Mouse (Mus musculus) myocyte (in vitro differentiated cells): Measurements from ENCODE around the gene Kidins220. TPM values are rescaled to one million over a fixed set of nuclear protein-coding genes. Genes with fewer than 3 reads are reported as not detected.

ENCODE experiments used
- H3K27me3 ChIP-seq: one replicate; pipeline ENCODE4 v1.6.1; 2011; ENCODE audit not compliant: control insufficient read depth, insufficient read depth, insufficient read length
- H3K36me3 ChIP-seq: one replicate; pipeline ENCODE4 v1.6.1; 2011; ENCODE audit not compliant: control insufficient read depth, insufficient read depth
- H3K4me2 ChIP-seq: one replicate; pipeline ENCODE4 v1.6.1; 2011; ENCODE audit warnings: low read depth, control low read depth
- H3K4me3 ChIP-seq: one replicate; pipeline ENCODE4 v1.5.1; 2011; ENCODE audit warnings: mild to moderate bottlenecking, control low read depth, moderate library complexity
- H3K79me2 ChIP-seq: one replicate; pipeline ENCODE4 v1.6.1; 2011; ENCODE audit not compliant: control insufficient read depth, insufficient read depth
- H3ac ChIP-seq: one replicate; pipeline ENCODE4 v1.6.1; 2011; ENCODE audit not compliant: control insufficient read depth, insufficient read length
- CEBPB ChIP-seq: IDR thresholded peaks from 2 replicates; pipeline ENCODE4 v1.6.1; 2011; ENCODE audit warnings: mild to moderate bottlenecking, moderate library complexity; ENCODE audit not compliant: poor library complexity, insufficient read depth, severe bottlenecking
- E2F4 ChIP-seq: IDR thresholded peaks from one replicate; pipeline ENCODE4 v1.6.1; 2011; ENCODE audit warnings: mild to moderate bottlenecking, control low read depth, moderate library complexity; ENCODE audit not compliant: insufficient read depth
- MAX ChIP-seq: IDR thresholded peaks from one replicate; pipeline ENCODE4 v1.6.1; 2011; ENCODE audit warnings: low read depth, mild to moderate bottlenecking, control low read depth
- MYOD1 ChIP-seq, 3 experiments: IDR thresholded peaks; one replicate each; pipeline ENCODE4 v1.6.1; 2011; ENCODE audit warnings: control low read depth in 2 of 3, low read depth in 2 of 3, mild to moderate bottlenecking in 2 of 3, moderate library complexity in 1 of 3; ENCODE audit not compliant: insufficient read length in 2 of 3, control insufficient read depth in 1 of 3
- MYOG ChIP-seq, 3 experiments: IDR thresholded peaks; one replicate each; pipeline ENCODE4 v1.6.1; 2011; ENCODE audit warnings: control low read depth in 2 of 3, low read depth in 2 of 3, mild to moderate bottlenecking in 2 of 3; ENCODE audit not compliant: insufficient read length in 2 of 3, control insufficient read depth in 1 of 3, insufficient read depth in 1 of 3
- POLR2A ChIP-seq: IDR thresholded peaks from one replicate; pipeline ENCODE4 v1.6.1; 2011; ENCODE audit warnings: low read depth, mild to moderate bottlenecking, control low read depth, moderate library complexity; ENCODE audit not compliant: insufficient read length
- POLR2AphosphoS2 ChIP-seq: IDR thresholded peaks from one replicate; pipeline ENCODE4 v1.6.1; 2011; ENCODE audit warnings: low read depth, control low read depth; ENCODE audit not compliant: insufficient read length
- REST ChIP-seq: IDR thresholded peaks from one replicate; pipeline ENCODE4 v1.6.1; 2011; ENCODE audit warnings: mild to moderate bottlenecking, control low read depth, moderate library complexity; ENCODE audit not compliant: insufficient read depth, insufficient read length
- SRF ChIP-seq: IDR thresholded peaks from one replicate; pipeline ENCODE4 v1.6.1; 2011; ENCODE audit warnings: low read depth; ENCODE audit not compliant: control insufficient read depth, insufficient read length
- TCF12 ChIP-seq: IDR thresholded peaks from one replicate; pipeline ENCODE4 v1.6.1; 2011; ENCODE audit warnings: mild to moderate bottlenecking, control low read depth; ENCODE audit not compliant: poor library complexity, insufficient read depth, severe bottlenecking
- TCF3 ChIP-seq: IDR thresholded peaks from one replicate; pipeline ENCODE4 v1.6.1; 2011; ENCODE audit warnings: low read depth, control low read depth; ENCODE audit not compliant: insufficient read length
- USF1 ChIP-seq: IDR thresholded peaks from one replicate; pipeline ENCODE4 v1.6.1; 2011; ENCODE audit warnings: low read depth, mild to moderate bottlenecking, control low read depth, moderate library complexity
- polyA plus RNA-seq: library from polyadenylated mRNA; unstranded; fragments of >200 nt; fragmentation: generic; extraction: Trizol; gene quantifications from one replicate; pipeline ENCODE4 v1.2.1, GENCODE M21; 2012; ENCODE audit warnings: missing spikeins

Kidins220 gene
- polyA plus RNA-seq: 33.3 TPM

DNA sequence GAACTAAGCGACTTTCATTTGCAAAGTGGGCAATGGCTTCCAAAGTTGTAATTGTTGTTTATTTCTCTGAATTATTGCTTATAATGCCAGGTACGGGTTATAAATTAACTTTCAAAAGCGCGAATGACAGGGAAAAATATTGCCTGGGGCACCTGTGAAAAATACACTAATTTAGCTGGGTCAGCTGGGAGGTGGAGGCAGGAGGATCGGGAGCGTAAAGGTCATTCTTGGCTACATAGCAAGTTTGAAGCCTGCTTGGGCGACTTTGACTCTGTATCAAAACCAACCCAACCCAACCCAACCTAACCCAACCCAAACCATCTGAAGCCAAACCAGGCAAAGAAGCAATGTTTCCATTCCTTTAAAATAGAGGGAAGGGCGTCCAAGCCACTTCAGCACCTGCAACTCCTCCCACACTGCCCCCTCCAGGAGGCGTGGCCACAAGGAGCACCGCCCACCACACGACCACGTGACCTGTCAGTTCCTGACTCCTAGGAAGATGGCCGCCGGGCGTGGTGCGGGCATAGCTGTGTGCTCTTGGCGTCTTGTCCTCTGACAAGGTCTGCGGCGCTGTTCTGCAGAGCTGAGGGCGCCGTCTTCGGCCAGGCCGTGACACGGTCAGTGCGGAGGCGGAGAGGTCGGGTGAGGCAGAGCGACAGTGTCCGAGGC lies at the start of gene Kidins220:
TSS of gene Kidins220 (plus strand) at position 480 of the 669 bp plus-strand sequence.
- TF ChIP-seq CEBPB (no peak), E2F4 (no peak), POLR2AphosphoS2 (peak; percentile 93), MYOD1 (IDR thresholded peaks at IDR 0.05; ENCODE audit: control insufficient read depth in 1 of 3, insufficient read length in 2 of 3, low read depth in 2 of 3) (no peak), TCF12 (no peak), POLR2A (peak; percentile 98), MYOG (IDR thresholded peaks at IDR 0.05; ENCODE audit: control insufficient read depth in 1 of 3, insufficient read depth in 1 of 3, insufficient read length in 2 of 3, low read depth in 2 of 3) (peak in 1 of 3 experiments; percentile 22), USF1 (peak; percentile 96), REST (no peak), TCF3 (no peak), MAX (no peak), SRF (no peak)
- Histone ChIP-seq H3K36me3 (no peaks in the 10 kb centered on the region), H3K79me2 (peaks cover 24% of the 10 kb centered on the region), H3K27me3 (no peaks in the 10 kb centered on the region), H3ac (peak within 1 kb of the TSS; percentile 70), H3K4me3 (peak within 1 kb of the TSS; percentile 42), H3K4me2 (peak within 1 kb of the TSS; percentile 98)

DNA sequence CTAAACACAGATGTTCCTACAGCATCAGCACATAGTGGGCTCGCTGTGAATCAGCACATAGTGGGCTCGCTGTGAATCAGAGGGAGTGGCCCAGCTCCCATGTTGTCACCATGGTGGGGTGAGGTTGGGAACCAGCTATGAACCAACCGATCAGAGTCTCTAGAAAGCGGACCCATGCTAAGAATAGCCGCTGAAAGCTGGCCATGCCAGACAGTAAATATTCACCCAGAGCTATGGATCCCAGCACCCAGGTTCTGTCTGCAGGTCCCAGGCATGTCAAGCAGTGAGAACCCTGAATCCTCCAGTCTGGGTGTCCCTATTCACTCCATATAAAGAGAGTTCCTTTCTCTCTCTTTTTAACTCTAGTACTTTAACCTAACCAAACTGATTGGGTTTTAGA lies 49.4 kb upstream of the Kidins220 start:
- Histone ChIP-seq H3K27me3 (no peaks in the 10 kb centered on the region), H3ac (no peak overlapping the region), H3K79me2 (no peaks in the 10 kb centered on the region), H3K4me2 (no peak overlapping the region), H3K36me3 (no peaks in the 10 kb centered on the region), H3K4me3 (no peak overlapping the region)
- no peak for TF ChIP-seq USF1
- no peak for TF ChIP-seq POLR2AphosphoS2
- TF ChIP-seq MYOG (IDR thresholded peaks at IDR 0.05; ENCODE audit: control insufficient read depth in 1 of 3, insufficient read depth in 1 of 3, insufficient read length in 2 of 3, low read depth in 2 of 3): no peak
- no peak for TF ChIP-seq TCF3
- TF ChIP-seq SRF: no peak
- TF ChIP-seq POLR2A: no peak

DNA sequence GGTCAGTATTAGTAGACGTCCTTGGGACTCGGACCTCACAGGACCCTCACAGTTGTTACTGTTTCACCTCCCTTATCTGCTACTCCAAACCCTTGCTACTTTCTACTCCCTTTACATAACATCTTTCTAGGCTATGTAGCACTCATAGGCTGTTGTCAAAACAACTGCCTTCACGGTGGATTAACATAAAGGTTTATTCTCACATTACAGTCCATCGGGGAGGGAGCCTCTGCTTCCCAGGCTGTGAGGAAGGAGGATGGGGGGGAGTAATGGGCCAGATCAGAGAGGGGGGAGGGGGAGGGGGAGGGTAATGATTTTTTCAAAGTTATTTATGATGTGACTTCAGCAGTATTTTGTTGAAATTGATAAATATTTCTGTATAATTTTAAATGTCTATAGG lies 49.0 kb upstream of the Kidins220 start:
- no peaks in the 10 kb centered on the region for H3K36me3 ChIP-seq
- H3K4me3 ChIP-seq: no peak overlapping the region
- TF ChIP-seq MYOD1 (IDR thresholded peaks at IDR 0.05; ENCODE audit: control insufficient read depth in 1 of 3, insufficient read length in 2 of 3, low read depth in 2 of 3) (no peak), TCF3 (no peak), USF1 (no peak), REST (no peak), MAX (no peak), CEBPB (no peak), TCF12 (no peak), SRF (no peak), E2F4 (no peak), MYOG (IDR thresholded peaks at IDR 0.05; ENCODE audit: control insufficient read depth in 1 of 3, insufficient read depth in 1 of 3, insufficient read length in 2 of 3, low read depth in 2 of 3) (no peak), POLR2A (no peak), POLR2AphosphoS2 (no peak)
- H3K79me2 ChIP-seq: no peaks in the 10 kb centered on the region
- no peak overlapping the region for H3K4me2 ChIP-seq
- no peaks in the 10 kb centered on the region for H3K27me3 ChIP-seq
- H3ac ChIP-seq: no peak overlapping the region

DNA sequence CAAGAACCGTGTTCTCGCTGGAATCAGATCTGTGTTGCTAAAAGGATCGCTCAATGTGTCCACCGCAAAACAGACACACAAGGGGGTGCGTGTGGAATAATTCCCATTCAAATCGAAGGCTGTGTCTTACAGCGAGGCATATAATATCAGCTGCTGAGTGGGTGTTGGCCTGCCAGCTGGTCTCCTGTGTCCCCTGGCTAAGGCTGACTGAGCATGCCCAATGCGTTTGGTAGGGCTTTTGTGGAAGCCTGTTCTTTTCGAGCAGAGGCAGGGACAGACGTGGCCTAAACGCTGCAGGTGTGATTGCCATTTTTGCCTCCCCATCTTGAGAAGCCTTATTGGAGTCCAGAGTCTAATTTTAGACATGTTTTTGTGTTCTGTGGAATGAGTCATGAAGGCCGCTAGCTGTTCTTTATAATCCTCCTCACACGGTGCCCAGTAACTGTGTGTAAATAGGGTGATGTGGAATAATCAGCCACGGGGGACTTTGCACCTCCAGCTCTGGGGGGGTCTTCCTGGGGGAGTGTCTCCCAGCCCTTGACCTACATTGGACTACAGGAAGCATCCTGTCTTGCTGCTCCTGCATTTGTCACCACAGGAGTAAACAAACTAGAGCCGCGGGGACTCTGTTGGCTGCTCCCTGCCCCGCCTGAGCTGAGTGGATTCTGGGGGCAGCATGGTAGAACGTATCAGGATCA lies 46.5 kb upstream of the Kidins220 start:
- H3K27me3 ChIP-seq: no peaks in the 10 kb centered on the region
- TF ChIP-seq MYOD1 (IDR thresholded peaks at IDR 0.05; ENCODE audit: control insufficient read depth in 1 of 3, insufficient read length in 2 of 3, low read depth in 2 of 3) (peak in 1 of 3 experiments; percentile 56), SRF (no peak), MYOG (IDR thresholded peaks at IDR 0.05; ENCODE audit: control insufficient read depth in 1 of 3, insufficient read depth in 1 of 3, insufficient read length in 2 of 3, low read depth in 2 of 3) (peak in 1 of 3 experiments; percentile 25)
- no peak overlapping the region for H3K4me2 ChIP-seq
- no peaks in the 10 kb centered on the region for H3K36me3 ChIP-seq
- no peak overlapping the region for H3ac ChIP-seq
- H3K4me3 ChIP-seq: no peak overlapping the region
- H3K79me2 ChIP-seq: no peaks in the 10 kb centered on the region

GRCm38 (mm10) chr12:24929043-24929442 lies 45.7 kb upstream of the Kidins220 start:
- no peaks in the 10 kb centered on the region for H3K36me3 ChIP-seq
- no peak overlapping the region for H3K4me2 ChIP-seq
- no peak for TF ChIP-seq SRF
- TF ChIP-seq E2F4: no peak
- TF ChIP-seq POLR2A: no peak
- TF ChIP-seq MAX: no peak
- TF ChIP-seq CEBPB: no peak
- no peak for TF ChIP-seq USF1
- no peak for TF ChIP-seq TCF3
- TF ChIP-seq POLR2AphosphoS2: no peak
- no peak for TF ChIP-seq REST
- no peak for TF ChIP-seq MYOD1 (IDR thresholded peaks at IDR 0.05; ENCODE audit: control insufficient read depth in 1 of 3, insufficient read length in 2 of 3, low read depth in 2 of 3)
- TF ChIP-seq MYOG (IDR thresholded peaks at IDR 0.05; ENCODE audit: control insufficient read depth in 1 of 3, insufficient read depth in 1 of 3, insufficient read length in 2 of 3, low read depth in 2 of 3): no peak
- H3K4me3 ChIP-seq: no peak overlapping the region
- H3ac ChIP-seq: no peak overlapping the region
- H3K79me2 ChIP-seq: no peaks in the 10 kb centered on the region
- no peaks in the 10 kb centered on the region for H3K27me3 ChIP-seq
